Mouse (Mus musculus) bone marrow, adult 2 months (tissue): ENCODE results near the gene Olfr1097.

Experiments
- CTCF ChIP-seq: fragments of 200-500 bp; IDR thresholded peaks from 2 replicates; pipeline ENCODE4 v1.5.1; 2011; ENCODE audit warnings: low read length, control low read depth; ENCODE audit not compliant: control insufficient read depth, insufficient read depth
- POLR2A ChIP-seq: fragments of 200-500 bp; IDR thresholded peaks from 2 replicates; pipeline ENCODE4 v1.6.1; 2011; ENCODE audit warnings: low read depth, mild to moderate bottlenecking, control low read depth, low read length, borderline replicate concordance; ENCODE audit not compliant: control insufficient read depth

DNA sequence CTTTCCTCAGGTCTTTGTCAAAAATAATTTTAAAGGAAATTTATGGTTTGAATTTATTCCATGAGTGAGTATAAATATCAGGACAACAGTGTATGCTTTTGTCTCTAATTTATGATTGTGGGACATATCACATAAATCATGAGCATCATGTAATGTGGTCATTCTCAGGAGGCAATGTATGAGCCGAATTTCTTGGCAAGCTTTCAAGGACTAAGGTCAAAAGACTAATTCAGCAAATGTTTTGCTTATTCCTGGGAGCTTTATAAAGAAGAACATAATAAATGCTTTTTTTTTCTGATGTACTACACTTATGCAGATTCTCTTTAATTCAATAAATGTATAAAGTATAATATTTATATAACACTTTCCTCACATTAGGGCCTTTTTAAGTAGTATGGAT, 17.3 kb downstream of the Olfr1097 start, which contains the start of gene Gm13723:
- TF ChIP-seq CTCF (no peak), POLR2A (no peak)
